Mouse (Mus musculus) midbrain, embryonic 15.5 days (tissue): ENCODE results near the gene 4930447C04Rik. TPM values are rescaled to one million over a fixed set of nuclear protein-coding genes. Genes with fewer than 3 reads are reported as not detected.

Source experiments
- polyA plus RNA-seq: library from polyadenylated mRNA; unstranded; fragments of >200 nt; fragmentation: Nextera tagmentation; extraction: Ambion mirVana; gene quantifications from 2 replicates; pipeline ENCODE4 v1.2.1, GENCODE M21; 2015

4930447C04Rik gene
- polyA plus RNA-seq, 1 experiment from 2014 or later = 4.8 TPM

Other genes starting within 250 kb of the 4930447C04Rik start
- gene Ppm1a, start 183.3 kb downstream of the 4930447C04Rik start, polyA plus RNA-seq = 57.2 and 62.3 TPM in 2 replicates
- 0.61 and 1.5 TPM in 2 replicates for gene Six6, start 882 bp downstream of the 4930447C04Rik start, polyA plus RNA-seq
- gene Six1, start 113.1 kb upstream of the 4930447C04Rik start, polyA plus RNA-seq = 0.82 and 1.3 TPM in 2 replicates
- gene Six4, start 172.7 kb upstream of the 4930447C04Rik start, polyA plus RNA-seq = 0.14 and 0.26 TPM in 2 replicates
- gene Mnat1, start 182.9 kb upstream of the 4930447C04Rik start, polyA plus RNA-seq = 16.7 and 17.6 TPM in 2 replicates